Mouse (Mus musculus): Measurements from ENCODE around the gene Med28.

The Med28 gene

GRCm38 (mm10) chr5:45497564-45497963 lies 22.5 kb upstream of the Med28 start:
- in situ Hi-C loops (cut with MboI, MseI), result no loop called here

- in situ Hi-C loops (cut with MboI, MseI), result loop anchor here in 1 of 2 experiments (25.0 kb wide), 1 partner anchor 352 kb away; the partner anchor contains the start of gene Lcorl
Observed at GRCm38 (mm10) chr5:45510071-45510470, 10.0 kb upstream of the Med28 start.

DNA sequence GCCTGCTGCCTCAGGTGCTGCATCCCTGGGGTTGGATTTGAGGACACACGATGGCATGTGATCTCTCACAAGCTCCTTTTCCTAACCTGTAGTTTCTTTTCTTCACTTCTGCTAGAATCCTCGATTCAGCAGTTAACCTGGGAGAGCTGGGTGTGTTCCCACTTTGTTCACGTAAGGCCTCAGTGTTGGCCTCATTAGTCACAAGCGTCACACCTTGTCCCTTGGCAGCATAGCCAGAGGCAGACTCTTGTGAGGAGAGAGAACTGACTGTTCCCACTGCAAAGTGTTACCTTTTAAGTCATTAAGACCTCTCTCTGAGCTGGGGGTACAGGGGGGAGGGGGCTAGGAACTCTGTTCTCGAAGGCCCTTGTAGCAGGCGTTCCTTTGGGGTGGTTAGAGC lies 7.1 kb upstream of the Med28 start:
- in situ Hi-C loops (cut with MboI, MseI), result loop anchor here in 1 of 2 experiments (25.0 kb wide), 1 partner anchor 349 kb away; the partner anchor contains the start of gene Lcorl

GRCm38 (mm10) chr5:45513511-45513910 lies 6.5 kb upstream of the Med28 start:
- in situ Hi-C loops (cut with MboI, MseI), result loop anchor here in 1 of 2 experiments (25.0 kb wide), 1 partner anchor 349 kb away; the partner anchor contains the start of gene Lcorl

DNA sequence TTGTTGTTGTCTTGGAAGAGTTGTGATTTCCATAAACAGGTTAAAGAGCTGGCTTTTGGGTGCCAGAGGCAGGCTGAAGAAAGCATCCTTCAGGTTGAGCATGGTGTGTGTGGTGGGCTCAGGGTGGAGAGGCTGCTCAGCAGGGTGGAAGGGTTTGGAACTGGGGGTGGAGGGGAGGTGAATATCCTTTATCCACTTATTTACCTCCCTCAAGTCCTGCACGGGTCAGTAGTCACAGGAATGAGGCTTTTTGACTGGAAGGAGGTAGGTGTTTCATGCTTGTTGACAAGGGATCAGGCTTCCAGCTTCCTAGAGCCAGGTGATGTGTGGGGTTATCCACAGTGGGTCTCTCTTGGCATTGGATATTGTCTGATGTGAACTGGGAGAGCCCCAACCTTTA lies 5.4 kb upstream of the Med28 start:
- in situ Hi-C loops (cut with MboI, MseI), result loop anchor here in 1 of 2 experiments (25.0 kb wide), 1 partner anchor 348 kb away; the partner anchor contains the start of gene Lcorl

DNA sequence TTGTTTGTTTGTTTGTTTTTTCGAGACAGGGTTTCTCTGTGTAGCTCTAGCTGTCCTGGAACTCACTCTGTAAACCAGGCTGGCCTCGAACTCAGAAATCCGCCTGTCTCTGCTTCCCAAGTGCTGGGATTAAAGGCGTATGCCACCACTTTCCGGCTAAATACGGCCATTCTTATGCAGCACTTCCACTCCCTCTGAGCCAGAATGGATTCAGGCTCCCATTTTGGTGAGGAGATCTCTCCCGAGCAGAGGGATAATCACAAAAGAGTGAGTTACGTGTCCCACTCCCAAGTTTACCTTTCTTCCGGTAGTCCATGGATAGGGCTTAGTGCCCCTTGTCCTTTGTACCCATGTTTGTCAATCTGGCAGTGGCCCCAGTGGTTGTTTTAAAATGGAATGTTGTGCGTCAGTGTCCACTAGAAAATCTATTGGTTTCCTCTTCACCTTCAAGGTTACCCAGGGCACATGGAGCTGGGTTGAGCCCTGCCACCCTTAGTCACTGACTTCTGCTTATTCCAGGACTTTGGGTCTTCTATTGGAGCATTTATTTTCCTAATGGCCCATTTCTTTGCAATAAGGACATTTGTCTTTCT lies 4.8 kb upstream of the Med28 start:
- in situ Hi-C loops (cut with MboI, MseI), result loop anchor here in 1 of 2 experiments (25.0 kb wide), 1 partner anchor 347 kb away; the partner anchor contains the start of gene Lcorl

DNA sequence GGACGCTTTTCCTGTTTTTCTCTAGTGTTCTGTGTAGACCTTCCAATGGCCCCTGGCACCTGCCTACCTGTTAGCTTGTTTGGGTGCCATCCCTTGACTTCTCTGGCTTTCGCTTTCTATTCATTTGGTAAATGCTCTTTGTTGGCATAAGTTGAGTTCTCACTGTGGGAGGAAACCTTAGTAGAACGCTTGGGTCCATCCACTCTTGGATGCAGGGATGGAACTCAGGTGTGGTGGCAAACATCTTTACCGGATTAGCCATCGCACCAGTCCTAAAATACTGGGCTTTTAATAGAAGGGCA lies 731 bp downstream of the Med28 start:
- in situ Hi-C loops (cut with MboI, MseI), result loop anchor here in 1 of 2 experiments (5.0 to 25.0 kb wide), 2 partner anchors 147 to 342 kb away; partner anchors contain the start of genes Lcorl and Ncapg

DNA sequence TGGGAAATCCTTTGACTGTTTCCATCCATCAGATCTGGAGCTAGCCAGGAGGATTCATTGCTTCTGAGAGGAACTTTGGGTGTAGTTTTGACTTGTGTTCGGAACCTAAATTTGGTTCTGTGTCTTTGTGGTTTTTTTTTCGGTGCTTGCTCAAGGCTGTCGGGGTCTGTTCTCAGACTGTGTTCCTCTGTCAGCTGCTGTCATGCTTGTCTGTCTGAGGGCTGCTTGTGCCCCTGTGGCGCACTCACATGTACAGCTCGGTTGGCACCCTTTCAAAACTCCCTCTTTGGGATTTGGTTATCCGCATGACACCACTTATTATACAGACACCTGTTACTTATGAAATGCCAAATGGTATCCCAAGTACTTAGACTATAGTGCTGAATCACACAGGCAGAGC lies 1.6 kb downstream of the Med28 start:
- in situ Hi-C loops (cut with MboI, MseI), result loop anchor here in 1 of 2 experiments (5.0 to 25.0 kb wide), 2 partner anchors 146 to 341 kb away; partner anchors contain the start of genes Lcorl and Ncapg

- in situ Hi-C loops (cut with MboI, MseI), result loop anchor here in 1 of 2 experiments (5.0 kb wide), 1 partner anchor 142 kb away; the partner anchor contains the start of gene Ncapg
Observed at GRCm38 (mm10) chr5:45525101-45525500, 5.1 kb downstream of the Med28 start.

- in situ Hi-C loops (cut with MboI, MseI), result loop anchor here in 1 of 2 experiments (5.0 kb wide), 1 partner anchor 141 kb away; the partner anchor contains the start of gene Ncapg
Observed at GRCm38 (mm10) chr5:45526338-45526737, 6.3 kb downstream of the Med28 start.

DNA sequence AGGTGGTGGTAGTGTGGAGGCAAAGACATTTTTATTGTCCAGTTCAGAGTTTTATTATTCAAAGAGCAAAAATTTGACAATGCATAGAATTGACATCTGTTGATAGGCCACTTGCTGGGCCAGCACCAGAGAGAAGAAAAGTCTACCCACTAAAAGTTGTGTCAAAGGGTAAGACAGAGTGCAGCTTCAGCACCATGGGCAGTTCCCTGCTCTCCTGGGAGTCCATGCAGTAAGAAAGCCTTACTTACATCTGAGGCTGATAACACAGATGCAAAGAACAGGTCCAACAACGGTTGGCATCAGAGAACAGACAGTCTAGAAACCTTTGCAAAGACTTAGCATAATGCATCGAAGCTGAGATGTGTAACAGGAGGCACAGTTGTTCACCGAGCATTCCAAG lies 9.7 kb downstream of the Med28 start:
- in situ Hi-C loops (cut with MboI, MseI), result loop anchor here in 1 of 2 experiments (5.0 kb wide), 1 partner anchor 138 kb away; the partner anchor contains the start of gene Ncapg

DNA sequence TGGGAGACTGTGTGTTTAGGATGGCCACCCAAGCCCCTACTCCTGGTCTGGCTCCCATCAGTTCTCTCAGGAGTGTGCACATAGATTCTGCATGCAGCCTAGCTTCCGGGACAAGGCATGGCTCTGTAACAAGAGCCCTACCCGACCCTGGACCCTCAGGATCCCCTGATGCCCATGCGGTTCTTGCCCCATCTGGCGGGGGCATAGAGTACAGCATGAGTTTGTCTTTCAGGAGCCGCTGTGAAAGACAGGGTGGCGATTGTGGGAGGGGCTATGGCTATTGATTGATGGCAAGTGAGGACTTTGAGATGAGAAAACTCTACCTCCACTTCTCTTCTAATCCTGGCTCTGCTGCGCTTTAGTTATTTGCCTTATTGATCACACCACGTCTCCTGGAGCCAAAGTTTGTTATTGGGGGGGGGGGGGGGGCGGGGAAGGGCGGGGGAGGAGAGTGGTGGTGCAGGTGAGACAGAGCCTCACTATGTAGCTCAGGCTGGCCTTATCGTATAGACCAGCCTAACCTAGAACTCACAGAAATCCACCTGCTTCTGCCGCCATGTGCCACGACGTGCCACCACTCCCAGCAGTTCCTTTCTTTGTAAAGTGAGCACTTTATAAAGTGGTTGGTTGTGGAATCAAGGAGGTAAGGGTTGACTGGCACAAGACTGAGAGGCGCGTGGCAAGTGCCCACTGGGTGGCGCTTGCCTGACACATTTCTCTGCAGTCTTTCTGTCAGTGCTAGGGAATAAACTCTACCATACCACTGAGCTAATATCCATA lies 14.5 kb downstream of the Med28 start:
- in situ Hi-C loops (cut with MboI, MseI), result loop anchor here in 1 of 2 experiments (5.0 kb wide), 1 partner anchor 62 kb away; no protein-coding TSS in a partner anchor

- in situ Hi-C loops (cut with MboI, MseI), result loop anchor here in 1 of 2 experiments (5.0 kb wide), 1 partner anchor 63 kb away; no protein-coding TSS in a partner anchor
Observed at GRCm38 (mm10) chr5:45535177-45535576, 15.1 kb downstream of the Med28 start.

- in situ Hi-C loops (cut with MboI, MseI), result loop anchor here in 1 of 2 experiments (5.0 kb wide), 1 partner anchor 67 kb away; no protein-coding TSS in a partner anchor
Observed at GRCm38 (mm10) chr5:45539502-45539901, 19.5 kb downstream of the Med28 start.

DNA sequence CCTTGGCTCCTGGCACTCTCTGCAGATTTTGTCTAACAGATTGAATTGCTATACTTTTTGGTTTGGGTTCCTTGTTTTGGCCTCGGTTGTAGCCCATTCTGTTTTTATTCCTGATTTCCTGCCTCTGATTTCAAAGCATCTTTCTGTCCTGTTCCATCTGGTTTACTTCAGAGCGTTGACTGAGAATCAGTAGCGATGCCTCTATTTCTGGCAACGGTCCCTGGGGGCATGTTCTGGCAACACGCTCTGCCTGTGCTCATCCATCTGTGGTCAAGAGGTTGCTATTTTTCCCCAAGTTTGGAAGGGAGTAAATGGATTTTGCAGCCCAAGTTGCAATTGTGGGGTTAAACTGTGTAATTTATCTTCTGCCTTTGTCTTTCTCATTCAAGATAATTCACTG lies 23.3 kb downstream of the Med28 start:
- in situ Hi-C loops (cut with MboI, MseI), result loop anchor here in 1 of 2 experiments (10.0 kb wide), 1 partner anchor 801 kb away; no protein-coding TSS in a partner anchor

- in situ Hi-C loops (cut with MboI, MseI), result loop anchor here in 1 of 2 experiments (10.0 kb wide), 1 partner anchor 795 kb away; no protein-coding TSS in a partner anchor
Observed at GRCm38 (mm10) chr5:45549586-45549985, 29.6 kb downstream of the Med28 start.

DNA sequence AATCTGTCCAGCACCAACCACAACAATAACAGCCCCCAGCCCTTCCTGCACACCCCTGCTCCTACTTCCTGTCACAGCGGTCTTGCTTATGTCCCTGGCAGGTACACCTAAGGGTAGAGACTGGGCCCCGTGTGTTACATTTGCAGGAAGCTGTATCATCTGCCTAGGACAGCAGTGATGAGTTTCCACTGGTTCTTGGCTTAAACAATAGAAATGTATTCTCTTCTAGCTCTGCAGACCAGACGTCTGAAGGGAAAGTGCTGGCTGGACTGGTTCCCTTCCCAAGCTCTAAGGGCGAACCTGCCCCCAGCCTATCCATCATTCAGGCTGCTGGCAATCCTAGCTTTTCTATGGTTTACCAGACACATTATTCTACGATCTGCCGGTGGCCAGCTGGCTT lies 44.0 kb downstream of the Med28 start:
- in situ Hi-C loops (cut with MboI, MseI), result loop anchor here in 1 of 2 experiments (25.0 kb wide), 1 partner anchor 773 kb away; no protein-coding TSS in a partner anchor

- in situ Hi-C loops (cut with MboI, MseI), result loop anchor here in 1 of 2 experiments (25.0 kb wide), 1 partner anchor 771 kb away; no protein-coding TSS in a partner anchor
Observed at GRCm38 (mm10) chr5:45565829-45566228, 45.8 kb downstream of the Med28 start.

GRCm38 (mm10) chr5:45572816-45573215 lies 52.8 kb downstream of the Med28 start:
- in situ Hi-C loops (cut with MboI, MseI), result loop anchor here in 1 of 2 experiments (25.0 kb wide), 1 partner anchor 764 kb away; no protein-coding TSS in a partner anchor

DNA sequence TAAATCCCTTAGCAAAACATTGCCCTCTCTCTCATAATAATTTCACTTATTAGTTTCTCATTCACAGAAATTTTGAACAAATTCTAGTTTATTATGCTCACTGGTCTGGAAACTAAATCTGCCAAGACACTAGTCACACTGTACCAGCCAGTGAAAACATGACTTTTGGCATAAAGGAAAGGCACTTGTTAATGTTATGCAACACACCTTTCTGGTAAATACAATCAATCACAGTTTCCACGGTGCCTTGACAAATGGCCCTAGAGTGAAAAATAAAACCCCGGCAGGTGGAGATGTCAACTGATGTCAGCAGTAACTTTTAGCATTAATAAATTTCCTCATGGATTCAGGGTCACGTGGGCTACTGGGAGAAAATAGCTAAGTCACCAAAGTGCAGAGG lies 56.7 kb downstream of the Med28 start:
- in situ Hi-C loops (cut with MboI, MseI), result loop anchor here in 1 of 2 experiments (5.0 kb wide), 1 partner anchor 66 kb away; no protein-coding TSS in a partner anchor

GRCm38 (mm10) chr5:45577376-45577775 lies 57.3 kb downstream of the Med28 start:
- in situ Hi-C loops (cut with MboI, MseI), result loop anchor here in 1 of 2 experiments (5.0 kb wide), 1 partner anchor 65 kb away; no protein-coding TSS in a partner anchor
